Mouse (Mus musculus) regulatory T cell (primary cell): ENCODE measurements at regions not wholly inside any gene's neighbourhood (a gene's known extent, or its start where the extent isn't known, plus 50 kb on each side); places are given as distances from the start of the nearest gene placed in this dataset.

Experiments
- in situ Hi-C: fragments of 300-600 bp; cut with MboI, MseI; formaldehyde crosslinking; loops from one replicate; pipeline ENCODE4 v1.15.1; 2025; ENCODE audit warnings: high pct_unique_total_duplicates

DNA sequence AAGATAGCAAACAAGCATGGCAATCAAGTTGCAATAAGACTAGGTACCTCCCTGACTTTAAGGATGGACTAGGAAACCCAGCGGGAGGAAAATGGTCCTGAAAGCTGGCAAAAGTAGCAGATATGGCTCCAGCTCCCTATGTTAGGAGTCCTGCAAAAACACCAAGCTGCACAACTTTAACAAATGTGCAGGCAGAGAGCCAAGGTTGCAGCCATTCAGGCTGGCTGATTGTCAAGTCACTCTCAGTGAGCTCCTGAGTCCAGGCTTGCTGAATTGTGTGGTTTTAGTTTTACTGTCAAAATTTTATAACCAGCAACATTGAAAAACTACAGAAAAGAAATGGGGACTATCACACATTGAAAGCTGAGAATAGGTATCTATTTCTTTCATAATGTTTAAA is 1122.8 kb upstream of the Slc10a2 start:
- in situ Hi-C loops = no loop called here

DNA sequence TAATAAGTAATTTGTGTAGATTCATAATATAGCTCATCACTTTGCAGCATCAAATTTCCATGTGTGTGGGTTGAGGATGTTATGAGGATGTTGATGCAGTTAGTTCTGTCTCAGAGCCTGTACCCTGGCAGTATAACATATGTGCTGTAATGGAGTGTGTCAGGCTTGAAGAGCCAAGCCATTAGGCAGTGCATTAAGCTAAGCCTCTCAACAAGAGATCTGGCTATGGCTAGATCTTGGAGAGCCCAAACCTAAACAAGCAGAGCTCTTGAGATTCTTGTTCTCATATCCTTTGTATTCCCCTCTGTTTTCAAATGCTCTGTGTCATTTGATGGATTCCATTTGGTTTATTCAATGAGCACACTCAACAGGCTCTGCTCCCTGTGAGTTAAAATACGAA is 1120.0 kb upstream of the Slc10a2 start:
- in situ Hi-C loops = no loop called here

DNA sequence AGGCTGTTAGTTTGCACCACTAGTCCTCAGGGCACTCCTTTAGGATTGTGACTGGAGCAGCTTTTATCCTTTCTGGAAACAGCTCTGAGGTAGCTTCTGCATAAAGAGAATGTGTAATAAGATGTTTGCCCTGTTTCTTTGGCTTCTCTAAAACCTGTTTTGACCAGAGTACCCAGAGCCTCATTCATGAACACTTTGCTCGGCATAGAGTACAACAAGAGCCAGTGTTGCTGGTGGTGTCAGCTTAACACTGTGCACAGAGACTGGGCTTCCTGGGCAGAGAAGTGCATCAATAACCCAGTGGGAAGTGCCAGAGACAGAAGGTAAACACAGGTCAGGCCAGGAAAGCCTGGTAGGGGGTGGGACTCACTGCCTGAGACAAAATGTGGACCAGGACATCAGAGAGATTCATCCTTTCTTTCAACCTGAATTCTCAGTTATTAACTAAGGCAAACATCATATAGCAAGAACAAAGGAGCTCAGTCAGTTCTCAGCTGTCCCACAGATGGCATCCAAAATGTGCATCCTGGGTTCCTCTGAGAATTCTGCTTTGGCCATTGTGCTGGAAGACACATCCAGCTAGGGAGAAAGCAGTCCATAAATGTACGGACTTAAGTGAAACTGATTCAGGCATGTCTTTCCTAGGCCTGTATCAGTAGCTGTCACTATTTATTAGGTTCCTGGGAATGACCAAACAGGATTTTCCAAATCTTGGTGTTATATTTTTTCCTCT is 1102.6 kb upstream of the Slc10a2 start:
- in situ Hi-C loops = no loop called here

DNA sequence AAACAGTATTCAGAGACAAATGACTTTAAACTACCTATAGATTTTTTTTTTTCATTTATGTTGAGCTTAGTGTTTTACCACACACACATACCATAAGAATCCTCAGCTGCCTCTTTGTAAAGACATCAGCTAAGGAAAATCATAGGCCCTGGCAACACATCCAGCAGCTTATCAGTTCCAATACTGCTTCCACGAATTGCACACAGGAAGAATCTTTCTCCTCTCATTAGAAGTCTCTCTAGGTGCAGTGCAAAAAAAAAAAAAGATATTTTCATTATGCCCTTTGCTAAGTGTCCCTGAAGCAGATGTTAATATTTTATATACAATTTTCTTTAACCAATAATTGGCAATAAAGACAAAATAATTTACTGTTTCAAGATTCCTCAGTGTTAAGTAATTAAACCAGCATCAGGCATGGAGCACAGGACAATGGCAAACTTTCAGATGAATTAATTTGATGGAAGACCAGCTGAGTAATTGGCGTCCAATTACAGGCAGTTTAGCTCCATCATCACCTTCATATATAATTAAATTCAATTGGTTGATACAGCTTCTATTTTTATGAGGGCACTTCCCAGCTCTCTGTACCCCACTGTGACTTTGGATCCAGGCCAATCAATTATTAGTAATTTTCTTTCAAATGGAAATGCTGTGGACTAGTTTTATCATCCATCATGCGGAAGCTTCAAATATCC is 1099.0 kb upstream of the Slc10a2 start:
- in situ Hi-C loops = no loop called here

DNA sequence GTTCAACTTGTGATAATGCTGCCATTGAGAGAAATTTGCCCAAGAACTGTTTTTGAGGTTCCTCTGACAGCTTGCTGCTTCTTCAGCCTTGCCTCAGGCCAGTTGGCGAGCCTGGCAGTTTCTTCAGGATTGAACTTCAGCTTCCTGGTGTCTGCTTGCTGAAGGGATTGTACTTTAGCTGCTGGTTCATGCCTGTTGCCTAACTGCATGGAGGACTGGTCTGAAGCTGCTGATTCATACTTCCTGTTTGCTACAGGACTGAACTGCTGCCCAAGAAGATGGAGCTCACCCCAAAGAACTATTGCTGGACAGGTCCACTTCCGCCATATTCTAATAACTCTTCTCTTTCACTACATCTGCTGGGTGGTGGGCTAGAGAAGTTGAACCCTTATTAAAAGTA is 1086.3 kb upstream of the Slc10a2 start:
- in situ Hi-C loops = no loop called here

DNA sequence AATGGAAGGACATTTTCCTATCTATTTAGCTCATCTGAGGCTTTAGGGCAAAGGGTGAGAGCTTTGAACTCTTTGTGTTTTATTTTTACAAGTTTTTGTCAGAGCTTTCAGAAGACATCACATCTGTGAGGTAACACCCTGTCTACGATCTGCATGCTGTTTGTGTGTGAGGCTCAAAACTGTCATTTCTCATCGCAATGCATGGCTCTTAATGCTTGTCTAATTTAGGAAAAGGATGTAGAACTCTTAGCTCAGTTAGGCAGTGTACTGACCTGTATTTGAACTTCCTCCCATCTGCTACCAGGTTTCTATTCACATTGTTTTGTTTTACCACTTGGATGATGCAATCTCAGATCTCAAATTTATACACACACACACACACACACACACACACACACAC is 1083.3 kb upstream of the Slc10a2 start:
- in situ Hi-C loops = no loop called here

DNA sequence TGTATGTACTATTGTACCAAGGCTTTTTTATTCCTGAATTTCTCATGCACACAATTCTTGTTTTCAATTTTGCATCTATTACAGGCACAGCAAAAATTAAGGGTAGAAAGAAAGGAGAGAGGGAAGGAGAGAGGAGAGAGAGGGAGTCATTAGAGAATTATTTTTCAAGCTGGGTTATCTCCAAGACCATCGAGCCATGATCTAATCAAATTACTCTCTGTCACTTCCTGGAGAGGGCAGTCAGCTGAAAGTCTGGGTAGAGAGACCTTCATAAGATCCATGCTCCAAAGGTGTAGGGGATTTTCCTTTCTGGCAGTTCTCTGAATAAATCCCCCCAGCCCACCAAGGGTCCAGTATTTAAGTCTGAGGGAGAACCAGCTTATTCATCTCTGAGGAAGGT is 1081.4 kb upstream of the Slc10a2 start:
- in situ Hi-C loops = no loop called here

DNA sequence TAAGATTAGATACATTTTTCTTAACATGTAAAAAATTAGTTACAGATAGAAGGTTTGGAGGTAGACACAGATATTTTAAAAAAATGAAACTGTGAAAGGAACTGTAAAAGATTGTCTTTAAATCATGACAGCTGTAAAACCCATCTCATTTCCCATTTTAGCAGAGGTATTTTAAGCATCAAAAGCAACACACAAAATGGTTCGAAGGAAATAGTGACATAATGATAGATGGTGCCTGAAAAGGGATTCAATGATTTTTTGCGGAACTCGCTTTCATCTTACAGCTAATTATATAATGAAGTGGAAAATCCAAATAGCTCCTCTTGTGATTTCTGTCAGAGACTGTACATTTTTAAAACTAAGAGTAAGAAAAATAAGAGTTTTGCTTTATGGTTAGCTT is 1074.5 kb upstream of the Slc10a2 start:
- in situ Hi-C loops = no loop called here

DNA sequence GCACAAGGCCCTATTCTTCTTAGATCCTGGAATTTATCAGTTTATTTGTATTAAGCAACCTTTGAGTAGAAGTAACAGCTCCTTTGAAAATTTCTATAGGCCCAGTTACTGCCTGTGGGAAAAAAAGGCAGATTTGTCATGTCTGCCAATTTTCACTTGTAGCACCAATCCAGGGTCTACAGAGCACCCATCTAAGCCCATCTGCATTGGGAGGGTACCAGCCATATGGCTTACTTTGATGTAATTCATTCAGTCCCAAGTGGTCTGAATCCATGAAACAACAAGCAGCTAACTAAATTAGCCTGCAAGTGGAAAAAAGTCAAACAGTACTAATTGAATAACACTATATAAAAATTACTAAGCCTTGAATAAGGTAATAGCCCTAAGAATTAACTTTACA is 1061.3 kb upstream of the Slc10a2 start:
- in situ Hi-C loops = no loop called here

DNA sequence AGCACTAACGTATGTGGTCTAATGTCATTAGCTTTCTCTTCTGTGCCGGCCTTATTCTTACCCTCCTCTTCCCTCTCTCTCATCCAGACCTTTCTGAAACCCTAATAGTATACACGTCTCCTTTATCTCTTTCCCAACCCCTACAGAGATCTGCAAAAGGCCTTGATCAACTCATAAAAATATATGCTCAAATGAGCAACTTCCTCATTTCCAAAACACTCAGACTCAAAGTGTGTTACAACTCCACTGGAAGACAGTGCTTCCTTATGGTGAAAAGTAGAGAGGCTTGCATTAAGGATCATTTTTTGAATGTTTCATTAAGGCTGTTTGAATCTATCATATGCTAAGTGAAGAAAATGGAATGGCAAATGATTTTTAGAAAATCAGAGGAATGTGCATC is 1060.1 kb upstream of the Slc10a2 start:
- in situ Hi-C loops = no loop called here

DNA sequence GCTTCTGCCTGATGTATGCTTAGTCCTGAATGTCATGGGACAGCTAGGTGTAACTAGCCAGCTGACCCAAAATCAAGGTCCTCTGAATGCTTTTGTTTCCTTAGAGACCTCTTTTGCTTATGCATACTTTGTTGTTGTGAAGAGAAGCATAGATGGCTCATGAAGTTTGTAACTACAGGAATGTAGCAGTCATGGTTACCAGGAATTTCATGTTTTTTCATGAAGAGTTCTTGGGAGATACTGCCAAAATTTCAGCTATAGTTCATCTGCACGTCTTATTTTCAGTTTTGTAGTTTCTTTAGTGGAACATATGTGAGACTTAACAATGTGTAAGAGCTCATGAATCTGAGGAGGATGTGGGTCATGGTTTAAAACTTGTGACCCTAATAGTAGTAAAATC is 1059.6 kb upstream of the Slc10a2 start:
- in situ Hi-C loops = no loop called here

DNA sequence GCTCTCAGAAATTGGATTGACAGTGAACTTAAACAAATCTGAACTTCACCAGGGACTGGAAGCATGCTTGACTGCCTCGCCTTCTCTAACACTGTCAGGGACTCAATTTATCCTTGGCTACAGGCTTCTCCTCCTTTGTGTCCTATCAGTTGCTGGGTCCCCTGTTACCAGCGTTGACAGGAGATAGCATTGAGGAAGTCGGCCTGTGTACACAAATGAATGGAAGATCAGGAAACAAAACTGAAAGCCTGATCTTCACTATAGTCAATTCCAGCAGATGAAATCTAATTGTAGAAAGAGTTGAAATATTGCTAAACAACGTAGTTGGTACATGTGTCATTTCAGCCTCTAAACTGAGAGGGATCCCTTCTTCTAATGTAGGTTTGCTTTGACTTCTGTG is 1039.4 kb upstream of the Slc10a2 start:
- in situ Hi-C loops = no loop called here

DNA sequence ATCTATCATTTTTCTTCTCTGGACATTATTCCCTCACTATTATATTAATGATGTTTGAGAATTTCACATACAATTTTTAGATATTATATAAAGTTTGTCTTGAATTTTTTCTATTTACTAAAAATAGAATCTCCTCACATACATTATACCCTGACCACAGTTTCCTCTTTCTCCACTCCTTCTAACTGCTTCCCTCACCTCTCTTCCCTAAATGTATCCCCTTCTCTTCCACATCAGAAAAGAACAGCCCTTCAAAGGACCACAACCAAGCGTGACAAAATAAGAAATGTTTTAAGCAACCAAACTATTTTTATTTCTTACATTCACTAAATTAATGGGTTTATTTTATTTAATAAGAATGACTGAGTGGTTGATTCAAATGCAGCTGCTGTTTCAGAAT is 1034.9 kb upstream of the Slc10a2 start:
- in situ Hi-C loops = no loop called here

DNA sequence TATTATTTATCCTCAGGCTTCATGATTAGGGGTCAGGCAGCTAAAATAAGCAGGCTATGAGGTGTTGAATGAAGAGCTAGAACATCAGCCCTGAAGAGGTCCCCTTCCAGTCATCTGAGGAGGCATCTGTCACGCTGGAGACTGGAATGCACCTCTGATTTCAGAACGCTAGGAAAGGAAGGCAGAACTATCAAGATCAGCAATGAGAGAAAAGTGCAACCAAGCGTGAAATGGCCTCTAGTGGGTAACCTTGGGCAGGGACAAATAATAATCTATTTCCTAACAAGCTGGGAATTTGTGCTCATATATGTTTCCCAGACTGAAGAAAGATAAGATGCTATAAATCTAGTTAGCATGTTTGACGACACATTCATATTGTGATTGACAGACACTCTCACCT is 1034.0 kb upstream of the Slc10a2 start:
- in situ Hi-C loops = no loop called here

DNA sequence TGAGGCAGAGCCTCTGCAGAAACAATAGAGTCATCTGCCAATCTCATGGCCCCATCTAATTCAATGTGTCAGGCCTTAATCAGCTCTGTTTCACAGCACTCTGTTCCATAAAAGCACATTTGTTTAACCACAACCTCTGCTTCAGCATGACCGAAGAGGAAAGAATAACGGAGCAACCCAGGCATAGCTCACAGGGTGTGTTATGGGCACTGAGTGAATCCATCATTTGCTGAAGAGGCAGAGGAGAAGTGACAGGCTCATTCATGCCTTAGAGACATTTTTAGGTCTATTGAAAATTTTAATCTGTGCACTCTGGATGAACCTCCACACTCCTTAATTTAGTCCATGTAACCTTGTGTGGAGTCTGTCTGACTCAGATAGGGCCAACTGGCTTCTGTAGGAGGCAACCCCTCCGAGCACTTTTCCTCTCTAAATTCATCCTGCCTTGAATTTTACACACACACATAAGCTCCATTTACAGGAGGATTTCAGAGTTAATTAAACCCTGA is 1027.1 kb upstream of the Slc10a2 start:
- in situ Hi-C loops = no loop called here

DNA sequence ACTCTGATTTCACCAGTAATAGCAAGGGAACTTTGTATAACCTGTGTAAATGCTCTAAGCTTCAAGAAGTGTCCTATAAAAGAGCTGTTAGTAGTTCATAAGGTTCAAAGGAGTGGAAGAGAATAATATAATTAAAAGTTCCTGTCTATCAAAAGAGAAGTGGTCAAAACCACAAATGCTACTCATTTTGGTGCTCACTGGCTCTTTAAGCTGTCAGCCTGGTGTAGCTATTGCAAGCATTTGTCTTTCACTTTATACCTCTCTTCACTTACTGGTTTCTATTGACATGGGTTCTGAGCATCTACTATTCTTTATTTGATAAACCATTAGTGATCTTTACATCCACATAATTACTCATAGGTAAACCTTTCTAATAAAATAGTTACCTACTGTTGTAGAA is 1020.1 kb upstream of the Slc10a2 start:
- in situ Hi-C loops = no loop called here

DNA sequence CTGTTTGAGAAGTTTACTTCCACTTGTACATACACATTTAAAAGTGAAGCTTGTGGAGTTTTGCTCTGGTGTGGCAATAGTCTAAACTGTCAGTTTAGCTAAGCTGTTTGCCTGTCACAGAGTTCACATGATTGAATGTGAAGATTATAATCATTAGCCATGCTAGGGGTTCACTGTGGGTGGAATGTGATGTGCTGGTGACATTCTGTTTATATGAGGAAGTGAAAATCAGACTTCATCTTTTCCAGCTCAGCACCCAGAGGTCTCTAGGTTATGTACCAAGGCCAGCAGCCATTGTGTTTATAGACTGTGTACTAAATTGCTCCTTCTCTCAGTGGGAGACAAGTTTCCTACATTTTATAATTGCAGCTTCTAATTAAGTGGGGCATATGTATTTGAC is 1014.4 kb upstream of the Slc10a2 start:
- in situ Hi-C loops = loop anchor here (5.0 kb wide), 1 partner anchor 37 kb away; no protein-coding TSS in a partner anchor

DNA sequence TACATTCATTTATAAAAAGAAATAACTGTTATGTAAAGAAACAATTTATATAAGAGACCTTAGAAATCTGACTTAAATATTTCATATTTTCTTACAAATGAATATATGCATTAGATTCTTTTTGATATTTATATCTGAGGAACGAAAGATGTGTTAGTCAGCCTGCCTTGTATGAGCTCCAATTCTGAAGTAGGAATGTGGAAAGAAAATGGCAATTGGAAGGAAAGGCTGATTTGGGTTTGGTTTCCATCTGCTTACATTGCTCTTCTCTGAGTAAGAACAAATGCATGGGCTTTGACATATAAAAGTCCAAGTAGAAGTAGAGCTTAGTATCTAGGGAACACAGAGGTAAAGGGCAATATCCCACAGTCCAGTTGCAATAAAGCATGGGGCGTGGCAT is 1006.2 kb upstream of the Slc10a2 start:
- in situ Hi-C loops = no loop called here

DNA sequence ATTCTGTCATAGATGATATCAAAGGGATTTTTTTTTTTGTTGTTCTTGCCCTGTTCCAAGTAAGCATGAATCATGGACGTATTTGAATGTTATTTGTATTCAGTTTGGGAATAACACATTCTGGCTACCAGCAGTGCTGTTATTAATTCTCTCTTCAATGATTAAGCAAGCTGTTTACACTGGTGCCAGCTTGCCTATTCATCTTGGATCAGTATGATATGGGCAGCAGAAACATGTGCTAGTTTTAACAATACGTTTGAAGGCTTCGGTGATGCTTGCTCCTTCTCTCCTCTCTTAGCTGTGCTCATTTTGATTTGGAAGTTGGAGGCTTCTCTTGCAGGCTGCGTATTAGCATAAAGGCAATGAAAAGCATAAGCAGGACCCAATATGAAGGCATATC is 984.9 kb upstream of the Slc10a2 start:
- in situ Hi-C loops = no loop called here

DNA sequence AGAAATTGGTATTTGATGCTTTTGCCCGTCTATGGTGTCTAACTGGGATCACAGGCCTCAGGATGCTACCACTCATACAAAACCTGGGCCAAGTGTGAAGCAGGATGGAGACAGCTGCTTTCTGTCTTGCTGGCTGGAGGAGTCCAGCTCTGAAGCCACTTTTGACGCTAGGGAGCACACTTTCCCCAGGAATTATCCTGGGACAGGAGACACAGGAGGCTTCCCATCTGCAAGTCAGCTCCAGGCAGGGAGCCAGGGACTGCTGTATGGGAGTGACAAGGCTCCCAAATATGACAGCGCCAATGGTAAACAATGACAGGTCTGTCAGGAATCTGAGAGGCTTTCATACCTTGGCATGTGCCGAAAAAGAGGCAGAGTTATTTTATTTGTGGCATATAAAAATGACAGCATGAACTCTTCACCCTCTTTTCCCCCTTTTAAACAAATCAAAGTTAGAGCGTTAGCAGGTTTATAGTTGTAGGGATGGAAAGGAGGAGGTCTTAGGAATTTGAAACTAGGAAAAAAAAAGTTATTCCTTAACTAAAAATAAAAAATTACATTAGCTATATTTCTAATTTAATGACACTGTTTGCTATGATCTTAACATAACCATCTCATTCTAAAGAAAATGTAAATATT is 938.9 kb upstream of the Slc10a2 start:
- in situ Hi-C loops = no loop called here

DNA sequence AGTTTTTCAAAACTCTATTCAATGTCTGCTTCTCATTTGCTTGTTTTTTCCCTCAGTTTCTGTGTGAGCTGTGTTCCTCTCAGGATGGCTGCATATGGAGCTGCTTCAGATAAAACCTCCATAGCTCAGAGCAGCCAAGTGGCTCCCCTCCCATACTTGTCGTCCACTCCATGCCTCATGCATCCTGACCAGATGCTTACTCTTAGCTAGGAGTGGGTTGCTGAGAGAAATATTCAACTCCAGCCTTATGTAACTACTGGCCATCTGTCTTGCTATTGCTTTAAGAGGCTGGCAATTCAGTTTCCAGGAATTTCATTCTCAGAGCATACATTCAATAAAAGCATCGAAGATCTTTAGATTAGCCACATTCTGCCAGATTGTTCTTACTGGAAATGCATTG is 907.1 kb upstream of the Slc10a2 start:
- in situ Hi-C loops = no loop called here

DNA sequence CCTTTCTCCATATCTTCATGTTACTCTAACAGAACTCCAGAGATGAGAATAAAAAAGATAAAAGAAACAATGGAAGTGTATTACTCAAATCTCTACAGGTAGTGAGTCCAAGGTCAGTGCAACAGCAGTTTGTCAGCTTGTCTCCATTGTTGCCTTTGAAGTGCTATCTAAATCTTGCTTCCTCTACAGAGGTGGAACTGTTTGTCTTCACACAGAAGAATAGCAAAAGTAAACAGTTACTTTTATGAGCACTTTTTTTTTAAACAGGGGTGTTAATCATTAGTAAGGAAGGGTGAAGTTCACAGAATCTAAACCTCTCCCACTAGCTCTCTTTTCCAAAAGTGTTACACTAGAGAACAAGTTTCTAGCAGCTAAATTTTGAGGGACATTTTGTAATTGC is 906.0 kb upstream of the Slc10a2 start:
- in situ Hi-C loops = no loop called here

DNA sequence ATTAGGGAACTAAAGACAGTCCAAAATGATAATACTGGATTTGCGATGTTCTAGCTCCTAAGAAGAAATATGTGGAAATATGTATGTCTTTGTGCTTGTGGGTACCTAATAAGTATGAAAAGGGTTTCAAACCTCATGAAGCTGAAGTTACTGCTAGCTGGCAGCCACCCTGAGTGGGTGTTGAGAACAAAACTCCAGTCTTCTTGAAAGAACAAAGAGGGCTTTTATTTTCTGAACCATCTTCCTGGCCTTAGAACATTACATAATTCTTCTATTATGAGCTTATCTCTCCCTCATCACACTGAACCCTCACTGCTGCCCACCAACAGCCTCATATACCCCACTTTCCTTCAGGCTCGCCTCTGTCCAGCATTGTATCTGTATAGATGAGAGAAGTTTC is 905.6 kb upstream of the Slc10a2 start:
- in situ Hi-C loops = no loop called here
